Mouse (Mus musculus) CH12.LX (cell line): ENCODE results near the gene Kif19a. TPM values are rescaled to one million over a fixed set of nuclear protein-coding genes. Genes with fewer than 3 reads are reported as not detected.

ENCODE experiments used
- DNase-seq: peaks from one replicate; pipeline ENCODE4 v3.0.0-alpha.2; 2013; ENCODE audit errors: extremely low read depth
- H3K27ac ChIP-seq: 2 replicates; pipeline ENCODE4 v1.5.1; 2012; ENCODE audit warnings: low read depth, mild to moderate bottlenecking, control low read depth, moderate library complexity; ENCODE audit not compliant: insufficient read depth
- H3K27me3 ChIP-seq: replicated peaks from 2 replicates; pipeline ENCODE3; 2012; ENCODE audit warnings: inconsistent platforms
- H3K36me3 ChIP-seq, 2 experiments: replicated peaks in 1 of 2; 2 replicates each; pipeline versions ENCODE3 to v1.6.1; 2012; ENCODE audit warnings: inconsistent platforms in 1 of 2, low read length in 1 of 2, mild to moderate bottlenecking in 1 of 2, mixed read lengths in 1 of 2, moderate library complexity in 1 of 2; ENCODE audit not compliant: control insufficient read depth in 1 of 2, insufficient read depth in 1 of 2
- H3K4me1 ChIP-seq, 2 experiments: 2 replicates each; pipeline ENCODE4 v1.6.1; 2012; ENCODE audit warnings: inconsistent platforms in 1 of 2, moderate library complexity in 1 of 2; ENCODE audit not compliant: insufficient read depth in 2 of 2, control insufficient read depth in 1 of 2
- H3K4me2 ChIP-seq: 2 replicates; pipeline ENCODE4 v1.6.1; 2012; ENCODE audit warnings: low read depth, mild to moderate bottlenecking, control low read depth; ENCODE audit not compliant: poor library complexity, insufficient read depth, severe bottlenecking
- H3K4me3 ChIP-seq, 3 experiments: fragments of 150-350 bp in 1 of 3; sonication (generic) in 1 of 3; replicated peaks in 1 of 3; 2 replicates each; pipeline versions ENCODE3 to v1.5.1; 2011 to 2012; ENCODE audit warnings: low read depth in 2 of 3, low read length in 2 of 3, mild to moderate bottlenecking in 2 of 3, moderate library complexity in 2 of 3, control low read depth in 1 of 3, improper control_type of control experiment in 1 of 3, inconsistent platforms in 1 of 3, mixed read lengths in 1 of 3; ENCODE audit not compliant: poor library complexity in 1 of 3
- H3K79me2 ChIP-seq: replicated peaks from 2 replicates; pipeline ENCODE4 v1.6.1; 2012; ENCODE audit warnings: mild to moderate bottlenecking, moderate library complexity; ENCODE audit not compliant: control insufficient read depth, poor library complexity, insufficient read depth, severe bottlenecking; ENCODE audit errors: extremely low read depth
- H3K9ac ChIP-seq: 2 replicates; pipeline ENCODE4 v1.6.1; 2012; ENCODE audit warnings: low read depth, mild to moderate bottlenecking, control low read depth, moderate library complexity; ENCODE audit not compliant: insufficient read depth
- H3K9me3 ChIP-seq: replicated peaks from 2 replicates; pipeline ENCODE3; 2012; ENCODE audit warnings: low read length, inconsistent platforms, mixed read lengths
- BHLHE40 ChIP-seq: IDR thresholded peaks from 2 replicates; pipeline ENCODE4 v1.6.1; 2011; ENCODE audit warnings: mild to moderate bottlenecking, low read depth, low read length, improper control_type of control experiment
- CHD1 ChIP-seq: IDR thresholded peaks from 2 replicates; pipeline ENCODE4 v1.6.1; 2012; ENCODE audit warnings: low read depth, low read length, improper control_type of control experiment, inconsistent platforms
- CHD2 ChIP-seq: IDR thresholded peaks from 2 replicates; pipeline ENCODE4 v1.6.1; 2011; ENCODE audit warnings: low read length, improper control_type of control experiment
- CTCF ChIP-seq, 2 experiments: IDR thresholded peaks in 1 of 2; conservative IDR thresholded peaks in 1 of 2; 2 replicates each; pipeline ENCODE4 v1.5.1; 2011 to 2012; ENCODE audit warnings: low read depth in 2 of 2, low read length in 2 of 2, improper control_type of control experiment in 1 of 2, inconsistent platforms in 1 of 2, mild to moderate bottlenecking in 1 of 2, moderate library complexity in 1 of 2
- HCFC1 ChIP-seq: IDR thresholded peaks from 2 replicates; pipeline ENCODE4 v1.6.1; 2012; ENCODE audit warnings: low read depth, mild to moderate bottlenecking, inconsistent platforms, low read length, improper control_type of control experiment
- JUND ChIP-seq: conservative IDR thresholded peaks from 2 replicates; pipeline ENCODE4 v1.6.1; 2011; ENCODE audit warnings: low read depth, low read length, improper control_type of control experiment
- MEF2A ChIP-seq: IDR thresholded peaks from 2 replicates; pipeline ENCODE4 v1.6.1; 2014; ENCODE audit warnings: low read depth, mild to moderate bottlenecking, inconsistent platforms, low read length, improper control_type of control experiment, borderline replicate concordance
- MXI1 ChIP-seq: IDR thresholded peaks from 2 replicates; pipeline ENCODE4 v1.6.1; 2011; ENCODE audit warnings: mild to moderate bottlenecking, low read depth, low read length, improper control_type of control experiment
- POLR2AphosphoS2 ChIP-seq: IDR thresholded peaks from 2 replicates; pipeline ENCODE4 v1.6.1; 2011; ENCODE audit warnings: low read depth, low read length, improper control_type of control experiment
- RAD21 ChIP-seq: IDR thresholded peaks from 2 replicates; pipeline ENCODE4 v1.6.1; 2011; ENCODE audit warnings: low read depth, mild to moderate bottlenecking, low read length, improper control_type of control experiment, moderate library complexity
- RCOR1 ChIP-seq: conservative IDR thresholded peaks from 2 replicates; pipeline ENCODE4 v1.6.1; 2012; ENCODE audit warnings: low read depth, mild to moderate bottlenecking, inconsistent platforms, low read length, improper control_type of control experiment
- TBP ChIP-seq: conservative IDR thresholded peaks from 2 replicates; pipeline ENCODE4 v1.6.1; 2011; ENCODE audit warnings: low read depth, low read length, improper control_type of control experiment
- TCF12 ChIP-seq: IDR thresholded peaks from 2 replicates; pipeline ENCODE4 v1.6.1; 2014; ENCODE audit warnings: low read depth, mild to moderate bottlenecking, inconsistent platforms, low read length, improper control_type of control experiment
- USF1 ChIP-seq: IDR thresholded peaks from 2 replicates; pipeline ENCODE4 v1.6.1; 2014; ENCODE audit warnings: low read depth, mild to moderate bottlenecking, inconsistent platforms, low read length, improper control_type of control experiment
- USF2 ChIP-seq: conservative IDR thresholded peaks from 2 replicates; pipeline ENCODE4 v1.6.1; 2011; ENCODE audit warnings: low read depth, low read length, improper control_type of control experiment
- ZMIZ1 ChIP-seq: IDR thresholded peaks from 2 replicates; pipeline ENCODE4 v1.6.1; 2012; ENCODE audit warnings: low read depth, mild to moderate bottlenecking, inconsistent platforms, low read length, improper control_type of control experiment
- dilution Hi-C: fragments of 300-500 bp; cut with MboI; formaldehyde crosslinking; loops from 2 replicates; pipeline ENCODE4 v1.14.3; 2020; ENCODE audit warnings: low sequenced_read_pairs; ENCODE audit not compliant: extremely low pct_unique_long_range_greater_than_20kb, extremely low pct_ligation_motif_present
- in situ Hi-C: fragments of 300-500 bp; cut with MboI; formaldehyde crosslinking; loops from 3 replicates; pipeline ENCODE4 v1.14.3; 2019; ENCODE audit warnings: low sequenced_read_pairs, low pct_ligation_motif_present, low pct_unique_long_range_greater_than_20kb, mixed read lengths
- polyA plus RNA-seq: library from polyadenylated mRNA; unstranded; fragments of >175 nt; gene quantifications from 2 replicates; pipeline ENCODE4 v1.2.1, GENCODE M21; 2012; ENCODE audit warnings: low read depth; ENCODE audit not compliant: insufficient read length
- total RNA-seq, 2 experiments: library from RNA; depleted of rRNA; stranded (reverse); fragments of 300-350 nt in 1 of 2; fragments of >200 nt in 1 of 2; gene quantifications; 2 replicates each; pipeline ENCODE4 v1.2.3; 2012 to 2014

Kif19a gene
- total and polyA plus RNA-seq, 3 experiments: 1.4 to 8.2 (median 1.9) TPM

DNA sequence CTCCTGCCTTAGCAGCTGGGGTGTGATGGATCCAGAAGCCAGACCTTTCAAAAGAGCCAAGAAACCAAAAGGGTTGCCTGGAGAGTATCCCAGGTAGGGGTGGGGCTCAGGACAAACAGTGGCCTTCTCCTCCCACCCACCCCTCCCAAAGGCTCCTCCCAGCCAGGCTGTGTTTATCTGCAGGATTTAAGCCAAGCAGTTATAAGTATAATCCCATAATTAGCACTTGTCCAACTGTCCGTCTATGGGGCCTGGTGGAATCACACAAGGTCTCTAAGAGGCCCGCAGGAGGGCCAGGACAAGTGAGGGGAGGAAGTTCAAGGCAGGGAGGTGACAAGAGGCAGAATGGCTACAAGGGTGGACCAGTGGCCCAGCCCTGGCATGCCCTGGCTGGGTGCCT lies 6.7 kb downstream of the Kif19a start:
- H3K79me2 ChIP-seq: no peaks in the 10 kb centered on the region
- H3K9ac ChIP-seq: no peak overlapping the region
- H3K36me3 ChIP-seq: no peaks in the 10 kb centered on the region
- H3K4me2 ChIP-seq: no peak overlapping the region
- DNase-seq: no peak
- no peaks in the 10 kb centered on the region for H3K9me3 ChIP-seq
- peaks cover 80% of the 10 kb centered on the region for H3K27me3 ChIP-seq
- no peak overlapping the region for H3K4me3 ChIP-seq
- no peak overlapping the region for H3K27ac ChIP-seq
- dilution Hi-C loops (no loop called here), in situ Hi-C loops (no loop called here)
- TF ChIP-seq RCOR1 (no peak), CHD2 (no peak), JUND (no peak), CHD1 (no peak), RAD21 (no peak)
- peaks cover 0 to 1% of the 10 kb centered on the region in 2 experiments; a peak in 2 of 4 replicates for H3K4me1 ChIP-seq

DNA sequence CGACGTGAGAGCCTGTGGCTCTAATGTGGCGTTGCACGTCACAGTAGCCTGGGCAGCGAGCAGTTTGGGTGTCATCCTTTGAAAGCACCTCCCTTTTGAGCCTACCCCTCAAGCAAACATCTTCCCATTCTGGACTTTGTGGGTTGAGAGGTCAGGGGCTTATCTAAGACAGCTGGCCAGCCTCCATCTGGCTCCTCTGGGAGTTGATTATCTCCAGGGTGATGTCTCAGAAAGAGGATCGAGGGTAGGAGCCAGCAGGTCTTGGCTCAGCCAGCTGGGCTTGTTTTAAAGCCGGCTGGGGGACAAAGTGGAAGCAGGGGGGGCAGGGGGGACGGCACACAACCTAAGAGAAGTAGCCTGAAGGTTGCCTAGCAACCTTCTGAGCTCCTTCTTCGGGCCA lies 14.9 kb downstream of the Kif19a start:
- TF ChIP-seq USF2 (no peak), CHD2 (no peak), MEF2A (no peak)
- H3K79me2 ChIP-seq: no peaks in the 10 kb centered on the region
- H3K4me1 ChIP-seq: no peaks in the 10 kb centered on the region
- H3K27ac ChIP-seq: no peak overlapping the region
- no peak overlapping the region for H3K4me3 ChIP-seq
- in situ Hi-C loops: no loop called here
- peaks cover 84% of the 10 kb centered on the region for H3K27me3 ChIP-seq
- no peak for DNase-seq
- H3K9ac ChIP-seq: no peak overlapping the region
- no peak overlapping the region for H3K4me2 ChIP-seq
- H3K9me3 ChIP-seq: no peaks in the 10 kb centered on the region
- H3K36me3 ChIP-seq: no peaks in the 10 kb centered on the region
- dilution Hi-C loops: no loop called here

DNA sequence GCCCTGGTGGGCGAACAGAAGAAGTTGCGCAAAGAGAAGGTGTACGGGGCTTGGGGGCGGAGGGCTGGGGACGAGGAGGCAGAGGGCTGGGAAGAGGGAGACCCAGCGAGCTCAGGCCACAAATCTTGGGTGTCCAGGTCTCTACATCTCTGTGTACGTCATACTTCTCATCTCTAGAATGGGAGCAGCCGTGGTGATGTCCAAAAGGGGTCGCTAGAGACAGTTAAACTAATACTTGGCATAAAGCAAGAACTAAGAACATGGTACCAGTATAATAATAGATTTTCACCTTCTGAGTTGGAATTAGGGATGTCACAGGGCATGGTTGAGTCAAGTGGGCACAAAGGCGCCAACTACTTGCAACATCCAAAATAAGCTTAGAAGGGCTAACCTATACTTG lies 20.7 kb downstream of the Kif19a start:
- in situ Hi-C loops: no loop called here
- peaks cover 4 to 14% of the 10 kb centered on the region in 2 experiments; a peak in 3 of 4 replicates for H3K4me1 ChIP-seq
- H3K79me2 ChIP-seq: no peaks in the 10 kb centered on the region
- H3K9ac ChIP-seq: no peak overlapping the region
- DNase-seq: no peak
- no peak overlapping the region for H3K4me3 ChIP-seq
- dilution Hi-C loops: no loop called here
- H3K4me2 ChIP-seq: no peak overlapping the region
- H3K36me3 ChIP-seq: no peaks in the 10 kb centered on the region
- no peak overlapping the region for H3K27ac ChIP-seq
- H3K9me3 ChIP-seq: peaks cover 4% of the 10 kb centered on the region
- TF ChIP-seq ZMIZ1: no peak
- TF ChIP-seq BHLHE40: no peak
- no peak for TF ChIP-seq TBP
- TF ChIP-seq CTCF (conservative IDR thresholded peaks at IDR 0.05 in 1 of 2, IDR thresholded peaks at IDR 0.05 in 1 of 2; ENCODE audit: low read depth in 2 of 2, low read length in 2 of 2): no peak
- TF ChIP-seq TCF12: no peak
- TF ChIP-seq POLR2AphosphoS2: no peak
- no peak for TF ChIP-seq MEF2A
- TF ChIP-seq USF1: no peak
- TF ChIP-seq MXI1: no peak
- TF ChIP-seq HCFC1: no peak
- peaks cover 33% of the 10 kb centered on the region for H3K27me3 ChIP-seq
